46 mouse cellular contexts compared by ENCODE assay signal in the genomic region with DNA sequence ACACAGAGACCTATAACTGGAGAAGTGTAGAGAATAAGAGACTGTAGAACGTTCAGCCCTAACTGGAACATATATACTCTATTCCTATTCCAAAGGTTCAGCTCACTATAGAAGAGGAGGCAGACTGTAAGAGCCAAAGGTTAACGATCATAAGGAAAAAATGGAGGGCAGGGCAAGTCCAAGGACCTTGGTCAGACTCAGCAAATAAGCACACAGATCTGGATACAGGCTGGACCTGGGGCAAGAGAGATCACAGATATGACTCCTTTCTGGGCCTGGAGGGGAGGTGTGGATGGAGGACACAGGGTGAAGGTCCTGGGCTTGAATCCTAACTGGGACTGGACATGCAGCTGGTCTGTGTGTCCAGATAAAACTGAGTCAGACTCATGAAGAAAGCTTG. TPM values are rescaled to one million over a fixed set of nuclear protein-coding genes. Genes with fewer than 3 reads are reported as not detected.
"Had no signal": no experiment of that assay in that cellular context is flagged by ENCODE, and none has a peak within 500 bp of the region (broad histone marks: within the 10 kb centered on the region; RNA-seq: fewer than 3 reads in every experiment).

No protein-coding gene starts in this region.

- H3K4me2 ChIP-seq: limb, embryonic 12.5 days; limb, embryonic 13.5 days; limb, embryonic 15.5 days; liver, embryonic 11.5 days; liver, embryonic 12.5 days; liver, embryonic 13.5 days; liver, embryonic 15.5 days; lung, embryonic 14.5 days; lung, embryonic 15.5 days; midbrain, embryonic 11.5 days; midbrain, embryonic 12.5 days; midbrain, embryonic 13.5 days; midbrain, embryonic 15.5 days had no signal

- H3K27me3 ChIP-seq: limb, embryonic 12.5 days; limb, embryonic 13.5 days; limb, embryonic 15.5 days; liver, embryonic 12.5 days; liver, embryonic 15.5 days; lung, embryonic 15.5 days; midbrain, embryonic 12.5 days; midbrain, embryonic 13.5 days; midbrain, embryonic 15.5 days had no signal

- ATAC-seq: liver, embryonic 12.5 days; liver, postnatal 0 days; lung, postnatal 0 days; midbrain, embryonic 13.5 days; midbrain, embryonic 15.5 days; midbrain, embryonic 16.5 days had no signal

- H3K9me3 ChIP-seq: limb, embryonic 10.5 days; limb, embryonic 12.5 days; limb, embryonic 13.5 days; limb, embryonic 15.5 days; liver, embryonic 12.5 days; liver, embryonic 13.5 days; liver, embryonic 15.5 days; lung, embryonic 15.5 days; megakaryocyte, embryonic 14.5 days; midbrain, embryonic 10.5 days; midbrain, embryonic 12.5 days; midbrain, embryonic 13.5 days; midbrain, embryonic 15.5 days had no signal

- H3K4me3 ChIP-seq: limb, embryonic 10.5 days; limb, embryonic 12.5 days; limb, embryonic 13.5 days; limb, embryonic 15.5 days; liver, embryonic 12.5 days; liver, embryonic 13.5 days; liver, embryonic 15.5 days; lung, embryonic 15.5 days; megakaryocyte, embryonic 14.5 days; midbrain, embryonic 10.5 days; midbrain, embryonic 12.5 days; midbrain, embryonic 13.5 days; midbrain, embryonic 15.5 days; myocyte had no signal

- H3K36me3 ChIP-seq: limb, embryonic 10.5 days; limb, embryonic 12.5 days; limb, embryonic 13.5 days; limb, embryonic 15.5 days; liver, embryonic 12.5 days; liver, embryonic 13.5 days; liver, embryonic 15.5 days; lung, embryonic 15.5 days; midbrain, embryonic 10.5 days; midbrain, embryonic 12.5 days; midbrain, embryonic 13.5 days; midbrain, embryonic 15.5 days had no signal

- H3K4me1 ChIP-seq: limb, embryonic 10.5 days; limb, embryonic 12.5 days; limb, embryonic 13.5 days; limb, embryonic 15.5 days; liver, embryonic 12.5 days; liver, embryonic 13.5 days; liver, embryonic 15.5 days; lung, embryonic 15.5 days; megakaryocyte, embryonic 14.5 days; midbrain, embryonic 10.5 days; midbrain, embryonic 12.5 days; midbrain, embryonic 13.5 days; midbrain, embryonic 15.5 days had no signal

- H3K27ac ChIP-seq: limb, embryonic 10.5 days; limb, embryonic 12.5 days; limb, embryonic 13.5 days; limb, embryonic 15.5 days; liver, embryonic 12.5 days; liver, embryonic 13.5 days; liver, embryonic 14.5 days; liver, embryonic 15.5 days; lung, embryonic 15.5 days; macrophage; midbrain, embryonic 10.5 days; midbrain, embryonic 12.5 days; midbrain, embryonic 13.5 days; midbrain, embryonic 15.5 days had no signal

- DNase-seq: left cerebral cortex, postnatal 4 days; liver; liver, embryonic 13.5 days; liver, postnatal 0 days; lung, adult 18-20 months; lung, adult 2 months; lung, embryonic 14.5 days; lung, postnatal 10 days; lung, postnatal 14 days; lung, postnatal 36 days; lung, postnatal 4 days; midbrain, embryonic 14.5 days had no signal

- H3K9ac ChIP-seq: limb, embryonic 12.5 days; limb, embryonic 13.5 days; limb, embryonic 15.5 days; liver, embryonic 12.5 days; liver, embryonic 13.5 days; liver, embryonic 14.5 days; liver, embryonic 15.5 days; liver, postnatal 0 days; lung, embryonic 14.5 days; lung, embryonic 15.5 days; midbrain, embryonic 12.5 days; midbrain, embryonic 13.5 days; midbrain, embryonic 15.5 days had no signal

RNA-seq across cellular contexts. Expression of gene Olfr370, which starts 0.8 kb away (rescaled TPM):
- total RNA-seq: left cerebral cortex, adult 8-10 months; left cerebral cortex, postnatal 10 days; left cerebral cortex, postnatal 14 days; left cerebral cortex, postnatal 25 days; left cerebral cortex, postnatal 36 days; left cerebral cortex, postnatal 4 days; liver, adult 2 months; megakaryocyte progenitor cell, adult 5-6 weeks; megakaryocyte, adult 5-6 weeks; megakaryocyte-erythroid progenitor cell, adult 5-6 weeks; midbrain, postnatal 0 days; monocyte, adult 5-6 weeks had no signal
- polyA plus RNA-seq: limb, embryonic 10.5 days; limb, embryonic 11.5 days; limb, embryonic 12.5 days; limb, embryonic 13.5 days; limb, embryonic 14.5 days; limb, embryonic 15.5 days; liver, adult 2 months; liver, embryonic 11.5 days; liver, embryonic 12.5 days; liver, embryonic 13.5 days; liver, embryonic 14.5 days; liver, embryonic 15.5 days; liver, embryonic 16.5 days; liver, postnatal 0 days; lung, adult 2 months; lung, embryonic 14.5 days; lung, embryonic 15.5 days; lung, embryonic 16.5 days; lung, postnatal 0 days; macrophage; midbrain, embryonic 10.5 days; midbrain, embryonic 11.5 days; midbrain, embryonic 12.5 days; midbrain, embryonic 14.5 days; midbrain, embryonic 15.5 days; midbrain, embryonic 16.5 days; midbrain, postnatal 0 days; myocyte had no signal
